Mouse (Mus musculus): ENCODE results near the gene Gfpt2. TPM values are rescaled to one million over a fixed set of nuclear protein-coding genes. Genes with fewer than 3 reads are reported as not detected.
A peak's percentile ranks its signal among the peaks of the same experiment; 100 is the strongest.

Gfpt2 gene
- polyA plus RNA-seq, 1 experiment from 2014 or later, result 1.6 TPM

GRCm38 (mm10) chr11:49842718-49843117 is 48.7 kb downstream of the Gfpt2 start:
- DNase-seq, result no peak
- Histone ChIP-seq H3K27ac (no peak overlapping the region), H3K4me2 (no peak overlapping the region), H3K4me1 (replicated peaks) (peaks cover 49% of the 10 kb centered on the region), H3K9me3 (replicated peaks) (no peaks in the 10 kb centered on the region), H3K4me3 (replicated peaks) (no peak overlapping the region), H3K27me3 (no peaks in the 10 kb centered on the region), H3K36me3 (no peaks in the 10 kb centered on the region), H3K9ac (no peak overlapping the region)
- no peak for ATAC-seq (ENCODE audit: low read depth)
- WGBS (ENCODE audit: insufficient replicate concordance), result 19% methylated on average over 3 of the region's 3 CpGs

GRCm38 (mm10) chr11:49844311-49844710 is 50.3 kb downstream of the Gfpt2 start:
- no peaks in the 10 kb centered on the region for H3K9me3 ChIP-seq (replicated peaks)
- no peak overlapping the region for H3K27ac ChIP-seq
- no peak overlapping the region for H3K4me3 ChIP-seq (replicated peaks)
- 75% methylated on average over 10 of the region's 10 CpGs for WGBS (ENCODE audit: insufficient replicate concordance)
- H3K27me3 ChIP-seq, result no peaks in the 10 kb centered on the region
- no peak overlapping the region for H3K9ac ChIP-seq
- H3K4me1 ChIP-seq (replicated peaks), result peaks cover 60% of the 10 kb centered on the region
- H3K36me3 ChIP-seq, result no peaks in the 10 kb centered on the region
- H3K4me2 ChIP-seq, result no peak overlapping the region
- ATAC-seq (ENCODE audit: low read depth) (no peak), DNase-seq (no peak)

- no peaks in the 10 kb centered on the region for H3K9me3 ChIP-seq (replicated peaks)
- no peak overlapping the region for H3K4me2 ChIP-seq
- peak; percentile 57 for DNase-seq
- H3K27ac ChIP-seq, result no peak overlapping the region
- H3K36me3 ChIP-seq, result peaks cover 3% of the 10 kb centered on the region
- no peaks in the 10 kb centered on the region for H3K27me3 ChIP-seq
- H3K9ac ChIP-seq, result no peak overlapping the region
- ATAC-seq (ENCODE audit: low read depth), result no peak
- peaks cover 60% of the 10 kb centered on the region for H3K4me1 ChIP-seq (replicated peaks)
- no peak overlapping the region for H3K4me3 ChIP-seq (replicated peaks)
- 30% methylated on average over 3 of the region's 3 CpGs for WGBS (ENCODE audit: insufficient replicate concordance)
Observed at GRCm38 (mm10) chr11:49844969-49845368, 51.0 kb downstream of the Gfpt2 start.

- H3K36me3 ChIP-seq, result peaks cover 13% of the 10 kb centered on the region
- WGBS (ENCODE audit: insufficient replicate concordance), result 27% methylated on average over 11 of the region's 11 CpGs
- H3K4me1 ChIP-seq (replicated peaks), result peaks cover 54% of the 10 kb centered on the region
- no peak for ATAC-seq (ENCODE audit: low read depth)
- DNase-seq, result no peak
- no peaks in the 10 kb centered on the region for H3K9me3 ChIP-seq (replicated peaks)
- peak overlapping the region; percentile 96 for H3K4me2 ChIP-seq
- no peaks in the 10 kb centered on the region for H3K27me3 ChIP-seq
- peak overlapping the region; percentile 91; the same call in 1 of the 2 replicates for H3K27ac ChIP-seq
- H3K9ac ChIP-seq, result peak overlapping the region; percentile 72
- H3K4me3 ChIP-seq (replicated peaks), result peak overlapping the region; percentile 91
Observed at GRCm38 (mm10) chr11:49845958-49846357, 52.0 kb downstream of the Gfpt2 start.

- H3K9ac ChIP-seq, result peak within 1 kb of the TSS; percentile 95
- peak; percentile 93 for ATAC-seq (ENCODE audit: low read depth)
- H3K27me3 ChIP-seq, result no peaks in the 10 kb centered on the region
- no peaks in the 10 kb centered on the region for H3K9me3 ChIP-seq (replicated peaks)
- peak within 1 kb of the TSS; percentile 96 for H3K4me2 ChIP-seq
- peak within 1 kb of the TSS; percentile 91 for H3K4me3 ChIP-seq (replicated peaks)
- DNase-seq, result peak; percentile 98
- H3K36me3 ChIP-seq, result peaks cover 15% of the 10 kb centered on the region
- WGBS (ENCODE audit: insufficient replicate concordance), result under 1% methylated on average over 68 of the region's 68 CpGs
- peak within 1 kb of the TSS; percentile 91 for H3K27ac ChIP-seq
- H3K4me1 ChIP-seq (replicated peaks), result peaks cover 49% of the 10 kb centered on the region
Observed at GRCm38 (mm10) chr11:49846401-49847070, 52.6 kb downstream of the Gfpt2 start, which contains the start of gene Mapk9. Gene Mapk9, plus strand, starts transcription at chr11:49846751.

- H3K9ac ChIP-seq, result peak overlapping the region; percentile 95
- no peaks in the 10 kb centered on the region for H3K27me3 ChIP-seq
- peaks cover 42% of the 10 kb centered on the region for H3K4me1 ChIP-seq (replicated peaks)
- no peaks in the 10 kb centered on the region for H3K9me3 ChIP-seq (replicated peaks)
- peaks cover 15% of the 10 kb centered on the region for H3K36me3 ChIP-seq
- WGBS (ENCODE audit: insufficient replicate concordance), result 4% methylated on average over 29 of the region's 29 CpGs
- DNase-seq (peak; percentile 20), ATAC-seq (ENCODE audit: low read depth) (no peak)
- H3K27ac ChIP-seq, result peak overlapping the region; percentile 91
- peak overlapping the region; percentile 96 for H3K4me2 ChIP-seq
- H3K4me3 ChIP-seq (replicated peaks), result peak overlapping the region; percentile 91
Observed at GRCm38 (mm10) chr11:49847071-49847810, 53.3 kb downstream of the Gfpt2 start.

GRCm38 (mm10) chr11:49847811-49848078 is 53.8 kb downstream of the Gfpt2 start:
- DNase-seq, result no peak
- Histone ChIP-seq H3K9ac (peak overlapping the region; percentile 95), H3K9me3 (replicated peaks) (no peaks in the 10 kb centered on the region), H3K4me3 (replicated peaks) (peak overlapping the region; percentile 91), H3K4me2 (peak overlapping the region; percentile 96), H3K27ac (peak overlapping the region; percentile 91), H3K4me1 (replicated peaks) (peaks cover 42% of the 10 kb centered on the region), H3K27me3 (no peaks in the 10 kb centered on the region), H3K36me3 (peaks cover 15% of the 10 kb centered on the region)
- no peak for ATAC-seq (ENCODE audit: low read depth)
- 21% methylated on average over 2 of the region's 2 CpGs for WGBS (ENCODE audit: insufficient replicate concordance)

- DNase-seq (no peak), ATAC-seq (ENCODE audit: low read depth) (no peak)
- WGBS (ENCODE audit: insufficient replicate concordance), result 36% methylated on average over 4 of the region's 4 CpGs
- H3K4me1 ChIP-seq (replicated peaks), result peaks cover 39% of the 10 kb centered on the region
- peak overlapping the region; percentile 91 for H3K4me3 ChIP-seq (replicated peaks)
- peak overlapping the region; percentile 95 for H3K9ac ChIP-seq
- no peaks in the 10 kb centered on the region for H3K27me3 ChIP-seq
- peak overlapping the region; percentile 91 for H3K27ac ChIP-seq
- peak overlapping the region; percentile 96 for H3K4me2 ChIP-seq
- no peaks in the 10 kb centered on the region for H3K9me3 ChIP-seq (replicated peaks)
- peaks cover 15% of the 10 kb centered on the region for H3K36me3 ChIP-seq
Observed at GRCm38 (mm10) chr11:49848080-49848815, 54.3 kb downstream of the Gfpt2 start.

GRCm38 (mm10) chr11:49850331-49850730 is 56.4 kb downstream of the Gfpt2 start:
- no peaks in the 10 kb centered on the region for H3K9me3 ChIP-seq (replicated peaks)
- DNase-seq, result no peak
- no peak overlapping the region for H3K4me3 ChIP-seq (replicated peaks)
- H3K36me3 ChIP-seq, result peaks cover 27% of the 10 kb centered on the region
- ATAC-seq (ENCODE audit: low read depth), result no peak
- WGBS (ENCODE audit: insufficient replicate concordance), result 84% methylated on average over 7 of the region's 7 CpGs
- no peaks in the 10 kb centered on the region for H3K27me3 ChIP-seq
- H3K4me1 ChIP-seq (replicated peaks), result peaks cover 41% of the 10 kb centered on the region
- no peak overlapping the region for H3K27ac ChIP-seq
- H3K4me2 ChIP-seq, result no peak overlapping the region
- no peak overlapping the region for H3K9ac ChIP-seq

GRCm38 (mm10) chr11:49855144-49855543 is 61.2 kb downstream of the Gfpt2 start:
- Histone ChIP-seq H3K4me3 (replicated peaks) (no peak overlapping the region), H3K36me3 (peaks cover 26% of the 10 kb centered on the region), H3K4me2 (no peak overlapping the region), H3K4me1 (replicated peaks) (peaks cover 40% of the 10 kb centered on the region), H3K27ac (no peak overlapping the region), H3K9me3 (replicated peaks) (no peaks in the 10 kb centered on the region), H3K9ac (no peak overlapping the region), H3K27me3 (no peaks in the 10 kb centered on the region)
- ATAC-seq (ENCODE audit: low read depth) (no peak), DNase-seq (no peak)
- 72% methylated on average over 5 of the region's 5 CpGs for WGBS (ENCODE audit: insufficient replicate concordance)

- Histone ChIP-seq H3K9me3 (replicated peaks) (no peaks in the 10 kb centered on the region), H3K9ac (no peak overlapping the region), H3K27me3 (no peaks in the 10 kb centered on the region), H3K36me3 (peaks cover 20% of the 10 kb centered on the region), H3K4me3 (replicated peaks) (no peak overlapping the region), H3K4me1 (replicated peaks) (peaks cover 66% of the 10 kb centered on the region), H3K27ac (no peak overlapping the region), H3K4me2 (no peak overlapping the region)
- WGBS (ENCODE audit: insufficient replicate concordance), result 66% methylated on average over 4 of the region's 4 CpGs
- no peak for DNase-seq
- ATAC-seq (ENCODE audit: low read depth), result no peak
Observed at GRCm38 (mm10) chr11:49861139-49861538, 67.2 kb downstream of the Gfpt2 start.
